ENCODE assay signal across 20 mouse cellular contexts in genomic region chr8:104065223-104065622, GRCm38 (mm10). TPM values are rescaled to one million over a fixed set of nuclear protein-coding genes. Genes with fewer than 3 reads are reported as not detected.
DNase-seq lines count a peak whose midpoint lies in the region; ATAC-seq lines count a peak whose summit lies in the region.
"Had no signal": no experiment of that assay in that cellular context is flagged by ENCODE, and none has a peak within 500 bp of the region (broad histone marks: within the 10 kb centered on the region; RNA-seq: fewer than 3 reads in every experiment).

No protein-coding gene starts in this region.

- H3K4me2 ChIP-seq in heart, embryonic 11.5 days, result no peak overlapping the region
- H3K4me2 ChIP-seq: forebrain, embryonic 15.5 days; liver, embryonic 12.5 days; neural tube, embryonic 15.5 days had no signal

- no peak overlapping the region for H3K27ac ChIP-seq in heart, embryonic 11.5 days (ENCODE audit: low read depth, low read length)
- H3K27ac ChIP-seq: forebrain, embryonic 15.5 days; heart, embryonic 10.5 days; limb, embryonic 10.5 days; liver, embryonic 12.5 days; neural tube, embryonic 15.5 days had no signal

- DNase-seq in cerebellum, postnatal 25 days, result peak; percentile 62 to 72
- DNase-seq in cerebellum, adult 9-10 months, result no peak
- peak; percentile 13 to 53 for DNase-seq in heart, adult 18-20 months
- peak; percentile 46 to 52 for DNase-seq in layer of hippocampus, postnatal 10 days (ENCODE audit: low spot score in 2 of 2)
- DNase-seq in layer of hippocampus, adult 11-12 months (ENCODE audit: low spot score), result no peak
- DNase-seq in adipocyte (ENCODE audit: low spot score), result peak; percentile 6
- DNase-seq: B cell, adult 2 months; kidney, adult 9 months; kidney, postnatal 4 days; layer of hippocampus, postnatal 36 days; lung, postnatal 14 days; thymus, postnatal 36 days had no signal

- no peak for ATAC-seq in heart, embryonic 11.5 days (replicated peaks; ENCODE audit: insufficient number of reproducible peaks, low FRiP score, low TSS enrichment)
- ATAC-seq: forebrain, embryonic 15.5 days; liver, embryonic 12.5 days; Patski had no signal

- H3K9ac ChIP-seq in heart, embryonic 11.5 days (ENCODE audit: low read depth, low read length), result no peak overlapping the region
- H3K9ac ChIP-seq: forebrain, embryonic 15.5 days; liver, embryonic 12.5 days; neural tube, embryonic 15.5 days had no signal

- no peaks in the 10 kb centered on the region; the same call in 1 of the 2 replicates for H3K4me1 ChIP-seq in heart, embryonic 11.5 days (ENCODE audit: control insufficient read depth, insufficient read depth, low read length)

- H3K27me3 ChIP-seq in heart, embryonic 11.5 days (ENCODE audit: control insufficient read depth, insufficient read depth, low read length), result no peaks in the 10 kb centered on the region
- H3K27me3 ChIP-seq: forebrain, embryonic 15.5 days; liver, embryonic 12.5 days; neural tube, embryonic 15.5 days; Patski had no signal

- WGBS in heart, embryonic 11.5 days (ENCODE audit: insufficient replicate concordance), result 81% methylated on average over 7 of the region's 7 CpGs

- no peaks in the 10 kb centered on the region for H3K36me3 ChIP-seq in heart, embryonic 11.5 days (ENCODE audit: control insufficient read depth, insufficient read depth, low read length)
- H3K36me3 ChIP-seq: forebrain, embryonic 15.5 days; heart, embryonic 10.5 days; limb, embryonic 10.5 days; liver, embryonic 12.5 days; neural tube, embryonic 15.5 days had no signal

- no peaks in the 10 kb centered on the region for H3K9me3 ChIP-seq in heart, embryonic 11.5 days (replicated peaks; ENCODE audit: control insufficient read depth, low read length)
- H3K9me3 ChIP-seq: forebrain, embryonic 15.5 days; heart, embryonic 10.5 days; limb, embryonic 10.5 days; liver, embryonic 12.5 days; neural tube, embryonic 15.5 days had no signal

- H3K4me3 ChIP-seq in heart, embryonic 11.5 days (ENCODE audit: low read depth, low read length), result no peak overlapping the region
- H3K4me3 ChIP-seq: forebrain, embryonic 15.5 days; heart, embryonic 10.5 days; limb, embryonic 10.5 days; liver, embryonic 12.5 days; neural tube, embryonic 15.5 days had no signal

RNA-seq across cellular contexts. Expression of gene Cdh5, which starts 36.2 kb away (rescaled TPM):
- 100 to 1,000 TPM in 1 of 2 experiments, 10 to 100 TPM in 1; 97.6 to 104 TPM for total RNA-seq in heart, adult 18-20 months (2021)
- 42.6 and 46.0 TPM in 2 replicates for polyA plus RNA-seq in heart, embryonic 11.5 days (2014; fragmentation: Nextera tagmentation; extraction: Ambion mirVana)
- total RNA-seq in layer of hippocampus, postnatal 10 days (2021), result 10 to 100 TPM; 16.1 to 19.5 TPM
- total RNA-seq: megakaryocyte-erythroid progenitor cell, adult 5-6 weeks had no signal
- polyA plus RNA-seq: Patski had no signal

Comparison
In these comparisons a context has a peak if more than half of its experiments do, and no peak if none do; other contexts are left out.
1. DNase-seq: peak in cerebellum, postnatal 25 days (2 of 2), heart, adult 18-20 months (2 of 2), layer of hippocampus, postnatal 10 days (2 of 2) and adipocyte (single experiment); none in cerebellum, adult 9-10 months (single experiment) and layer of hippocampus, adult 11-12 months (single experiment).
2. RNA of gene Cdh5, which starts 36.2 kb away (total RNA-seq): 97.6 to 104 TPM in heart, adult 18-20 months; 16.1 to 19.5 TPM in layer of hippocampus, postnatal 10 days; every median in the first group is over 4 times any median in the second.